19 mouse cellular contexts compared by ENCODE assay signal in genomic region chr7:49687658-49688376, GRCm38 (mm10). TPM values are rescaled to one million over a fixed set of nuclear protein-coding genes. Genes with fewer than 3 reads are reported as not detected.
DNase-seq lines count a peak whose midpoint lies in the region; ATAC-seq and TF ChIP-seq lines count a peak whose summit lies in the region.
"Had no signal": no experiment of that assay in that cellular context is flagged by ENCODE, and none has a peak within 500 bp of the region (broad histone marks: within the 10 kb centered on the region; RNA-seq: fewer than 3 reads in every experiment).

No protein-coding gene starts in this region.

- H3K4me3 ChIP-seq in heart, embryonic 13.5 days = peak overlapping the region; percentile 13; the same call in 1 of the 2 replicates
- no peak overlapping the region for H3K4me3 ChIP-seq in lung, embryonic 14.5 days (ENCODE audit: low read depth, low read length)
- H3K4me3 ChIP-seq in E14TG2a.4 (replicated peaks; ENCODE audit: low read length) = peak overlapping the region; percentile 21
- no peak overlapping the region for H3K4me3 ChIP-seq in embryonic facial prominence, embryonic 12.5 days
- H3K4me3 ChIP-seq: erythroblast, embryonic 14.5 days; megakaryocyte, embryonic 14.5 days had no signal

- no peak; the same call in 1 of the 2 replicates for ATAC-seq in heart, embryonic 13.5 days (ENCODE audit: extremely low read depth, insufficient number of reproducible peaks, low FRiP score, low TSS enrichment)
- no peak for ATAC-seq in lung, embryonic 14.5 days (ENCODE audit: insufficient read depth)
- ATAC-seq in embryonic facial prominence, embryonic 12.5 days (ENCODE audit: insufficient number of reproducible peaks, insufficient read depth, low FRiP score, low TSS enrichment) = no peak
- ATAC-seq: activated CD4-positive, CD25-positive, alpha-beta regulatory T cell, adult 4 months; hindbrain, embryonic 16.5 days had no signal

- intact Hi-C loops in gastrocnemius, postnatal 36 days (cut with DNase I) = no loop called here

- no peak for TF ChIP-seq CTCF in lung, embryonic 14.5 days (IDR thresholded peaks at IDR 0.05; ENCODE audit: low read depth)
- no peak for TF ChIP-seq CTCF in E14TG2a.4 (conservative IDR thresholded peaks at IDR 0.05; ENCODE audit: low read length)

- H3K27me3 ChIP-seq in heart, embryonic 13.5 days (replicated peaks) = peaks cover 66% of the 10 kb centered on the region
- peaks cover 24% of the 10 kb centered on the region; the same call in 1 of the 2 replicates for H3K27me3 ChIP-seq in lung, embryonic 14.5 days (ENCODE audit: insufficient read depth, low read length)
- peaks cover 7% of the 10 kb centered on the region; the same call in 1 of the 2 replicates for H3K27me3 ChIP-seq in E14TG2a.4 (ENCODE audit: insufficient read depth, low read length)
- peaks cover 42% of the 10 kb centered on the region for H3K27me3 ChIP-seq in embryonic facial prominence, embryonic 12.5 days

- no peak overlapping the region for H3K27ac ChIP-seq in heart, embryonic 13.5 days (replicated peaks)
- H3K27ac ChIP-seq in lung, embryonic 14.5 days (ENCODE audit: low read depth) = no peak overlapping the region
- H3K27ac ChIP-seq in embryonic facial prominence, embryonic 12.5 days = no peak overlapping the region
- H3K27ac ChIP-seq: liver, embryonic 14.5 days had no signal

- no peaks in the 10 kb centered on the region for H3K36me3 ChIP-seq in heart, embryonic 13.5 days
- H3K36me3 ChIP-seq in lung, embryonic 14.5 days (ENCODE audit: insufficient read depth) = no peaks in the 10 kb centered on the region
- H3K36me3 ChIP-seq in E14TG2a.4 (ENCODE audit: insufficient read depth, low read length) = no peaks in the 10 kb centered on the region
- H3K36me3 ChIP-seq in embryonic facial prominence, embryonic 12.5 days = no peaks in the 10 kb centered on the region

- DNase-seq in heart, adult 18-20 months = no peak
- no peak for DNase-seq in lung, embryonic 14.5 days
- no peak for DNase-seq in lung, adult 18-20 months
- DNase-seq in left cerebral cortex, adult 11 months (ENCODE audit: low spot score) = no peak
- DNase-seq in gastrocnemius, postnatal 36 days = no peak
- DNase-seq: gastrocnemius, postnatal 25 days; kidney, adult 8-10 months; right cerebral cortex, postnatal 4 days had no signal

- H3K4me2 ChIP-seq in heart, embryonic 13.5 days = peak overlapping the region; percentile 55
- H3K4me2 ChIP-seq in lung, embryonic 14.5 days = peak overlapping the region; percentile 37
- H3K4me2 ChIP-seq in embryonic facial prominence, embryonic 12.5 days (replicated peaks) = peak overlapping the region; percentile 25; the same call in 1 of the 2 replicates

- peak overlapping the region; percentile 44; the same call in 1 of the 2 replicates for H3K9ac ChIP-seq in heart, embryonic 13.5 days
- no peak overlapping the region for H3K9ac ChIP-seq in lung, embryonic 14.5 days
- H3K9ac ChIP-seq in embryonic facial prominence, embryonic 12.5 days = no peak overlapping the region
- H3K9ac ChIP-seq: liver, embryonic 14.5 days had no signal

- WGBS in heart, embryonic 13.5 days = 9% methylated on average over 10 of the region's 10 CpGs
- WGBS in lung, embryonic 14.5 days = 20% methylated on average over 10 of the region's 10 CpGs
- 17% methylated on average over 10 of the region's 10 CpGs for WGBS in embryonic facial prominence, embryonic 12.5 days

- H3K9me3 ChIP-seq in heart, embryonic 13.5 days = no peaks in the 10 kb centered on the region
- no peaks in the 10 kb centered on the region for H3K9me3 ChIP-seq in lung, embryonic 14.5 days (ENCODE audit: low read depth, low read length)
- H3K9me3 ChIP-seq in E14TG2a.4 (ENCODE audit: low read length) = no peaks in the 10 kb centered on the region
- H3K9me3 ChIP-seq in embryonic facial prominence, embryonic 12.5 days = no peaks in the 10 kb centered on the region

- peaks cover 27% of the 10 kb centered on the region for H3K4me1 ChIP-seq in heart, embryonic 13.5 days
- no peaks in the 10 kb centered on the region for H3K4me1 ChIP-seq in lung, embryonic 14.5 days (ENCODE audit: insufficient read depth)
- peaks cover 38% of the 10 kb centered on the region for H3K4me1 ChIP-seq in E14TG2a.4 (replicated peaks; ENCODE audit: low read depth, low read length)
- peaks cover 10% of the 10 kb centered on the region; the same call in 1 of the 2 replicates for H3K4me1 ChIP-seq in embryonic facial prominence, embryonic 12.5 days
- H3K4me1 ChIP-seq: megakaryocyte, embryonic 14.5 days had no signal

RNA-seq across cellular contexts. Expression of gene Dbx1, which starts 51.2 kb away (rescaled TPM):
- not detected in 2 replicates for polyA plus RNA-seq in heart, embryonic 13.5 days (2015; fragmentation: Nextera tagmentation; extraction: Ambion mirVana)
- not detected for total RNA-seq in heart, adult 18-20 months (2021)
- polyA plus RNA-seq in lung, embryonic 14.5 days (2014; fragmentation: Nextera tagmentation; extraction: Ambion mirVana) = not detected in 2 replicates
- polyA plus RNA-seq in embryonic facial prominence, embryonic 12.5 days (2016; fragmentation: Nextera tagmentation; extraction: Ambion mirVana) = 1.1 and 1.8 TPM in 2 replicates
- total RNA-seq in gastrocnemius, postnatal 36 days (2021) = not detected
- total RNA-seq: gastrocnemius, postnatal 25 days; layer of hippocampus, adult 18-20 months; left cerebral cortex, adult 8-10 months had no signal
- polyA plus RNA-seq: activated CD4-positive, CD25-positive, alpha-beta regulatory T cell, adult 4 months; erythroblast, embryonic 14.5 days; frontal cortex, adult 2 months; liver, embryonic 14.5 days had no signal

Comparison
In these comparisons a context has a peak if more than half of its experiments do, and no peak if none do; other contexts are left out.
1. H3K4me3 ChIP-seq: peak in heart, embryonic 13.5 days (single experiment) and E14TG2a.4 (single experiment); none in lung, embryonic 14.5 days (single experiment) and embryonic facial prominence, embryonic 12.5 days (single experiment).
2. Peak in every context shown above with its lines, with median percentiles within 50 percentile points of each other: H3K4me2 ChIP-seq.